Mouse (Mus musculus) liver, adult 2 months (tissue): Measurements from ENCODE around the gene Krtap31-1.

Source experiments
- CTCF ChIP-seq: fragments of 200-500 bp; IDR thresholded peaks from 2 replicates; pipeline ENCODE4 v1.5.1; 2011; ENCODE audit warnings: low read depth, low read length, control low read depth
- POLR2A ChIP-seq: fragments of 200-500 bp; IDR thresholded peaks from 2 replicates; pipeline ENCODE4 v1.6.1; 2011; ENCODE audit warnings: low read length, control low read depth; ENCODE audit not compliant: insufficient read depth; ENCODE audit errors: extremely low read depth

DNA sequence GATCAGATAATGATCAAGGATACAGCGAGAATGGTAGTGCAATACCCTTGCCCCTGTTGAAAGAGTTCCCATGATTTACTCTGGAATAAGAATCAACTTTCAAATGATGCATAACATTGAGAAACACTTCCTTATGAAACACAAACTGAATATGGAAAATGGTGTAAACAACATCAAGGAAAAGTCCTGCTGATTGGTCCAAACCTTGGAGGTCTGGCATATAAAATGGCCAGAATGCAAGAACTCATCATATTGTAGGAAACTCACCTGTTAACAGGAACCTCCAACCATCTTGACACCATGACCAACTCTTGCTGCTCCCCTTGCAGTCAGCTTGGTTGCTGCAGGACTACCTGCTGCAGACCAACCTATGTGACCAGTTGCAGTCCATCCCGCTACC is 40.5 kb downstream of the Krtap31-1 start, which contains the start of gene Krtap9-5:
- no peak for TF ChIP-seq CTCF
- no peak for TF ChIP-seq POLR2A
